ENCODE assay signal across 9 mouse cellular contexts in genomic region chr1:63367697-63368376, GRCm38 (mm10).
DNase-seq lines count a peak whose midpoint lies in the region; ATAC-seq lines count a peak whose summit lies in the region.
"Had no signal": no experiment of that assay in that cellular context is flagged by ENCODE, and none has a peak within 500 bp of the region (broad histone marks: within the 10 kb centered on the region; RNA-seq: fewer than 3 reads in every experiment).

No protein-coding gene starts in this region.

- H3K9ac ChIP-seq in embryonic facial prominence, embryonic 11.5 days (replicated peaks; ENCODE audit: low read length), result no peak overlapping the region
- no peak overlapping the region for H3K9ac ChIP-seq in midbrain, embryonic 14.5 days (replicated peaks; ENCODE audit: low read length)
- H3K9ac ChIP-seq in intestine, embryonic 16.5 days (ENCODE audit: low read depth, low read length), result no peak overlapping the region

- no peaks in the 10 kb centered on the region for H3K27me3 ChIP-seq in embryonic facial prominence, embryonic 11.5 days (ENCODE audit: control insufficient read depth, insufficient read depth, low read length)
- H3K27me3 ChIP-seq in midbrain, embryonic 14.5 days (ENCODE audit: control insufficient read depth, insufficient read depth, low read length), result no peaks in the 10 kb centered on the region
- no peaks in the 10 kb centered on the region for H3K27me3 ChIP-seq in intestine, embryonic 16.5 days (replicated peaks; ENCODE audit: control insufficient read depth, insufficient read depth, low read length)
- H3K27me3 ChIP-seq: megakaryocyte, embryonic 14.5 days had no signal

- H3K27ac ChIP-seq in embryonic facial prominence, embryonic 11.5 days (replicated peaks; ENCODE audit: low read depth, low read length), result no peak overlapping the region
- H3K27ac ChIP-seq in midbrain, embryonic 14.5 days (replicated peaks; ENCODE audit: low read depth, low read length), result peak overlapping the region; percentile 85
- H3K27ac ChIP-seq in intestine, embryonic 16.5 days (ENCODE audit: low read length), result no peak overlapping the region

- no peaks in the 10 kb centered on the region for H3K4me1 ChIP-seq in embryonic facial prominence, embryonic 11.5 days (ENCODE audit: control insufficient read depth, insufficient read depth, low read length)
- peaks cover 10% of the 10 kb centered on the region for H3K4me1 ChIP-seq in midbrain, embryonic 14.5 days (ENCODE audit: control insufficient read depth, insufficient read depth, low read length)
- H3K4me1 ChIP-seq in intestine, embryonic 16.5 days (ENCODE audit: control insufficient read depth, insufficient read depth, low read length), result no peaks in the 10 kb centered on the region
- H3K4me1 ChIP-seq: megakaryocyte, embryonic 14.5 days had no signal

- H3K4me3 ChIP-seq in embryonic facial prominence, embryonic 11.5 days (ENCODE audit: low read depth, low read length), result no peak overlapping the region
- no peak overlapping the region for H3K4me3 ChIP-seq in midbrain, embryonic 14.5 days (replicated peaks; ENCODE audit: low read depth, low read length)
- H3K4me3 ChIP-seq in intestine, embryonic 16.5 days (ENCODE audit: low read length), result no peak overlapping the region
- H3K4me3 ChIP-seq: megakaryocyte, embryonic 14.5 days had no signal

- peak; percentile 51 for DNase-seq in MN1 (ENCODE audit: low spot score)
- peak; percentile 36 for DNase-seq in embryonic facial prominence, embryonic 11.5 days (ENCODE audit: low spot score)
- peak; percentile 58 for DNase-seq in hindlimb bud, embryonic 11.5 days (ENCODE audit: extremely low spot score, low read depth, low spot score)
- peak; percentile 89 for DNase-seq in midbrain, embryonic 14.5 days
- no peak for DNase-seq in spleen, postnatal 14 days (ENCODE audit: low spot score in 2 of 2)
- DNase-seq in ovary, adult 18-20 months (ENCODE audit: low spot score), result no peak
- no peak for DNase-seq in spleen, postnatal 10 days (ENCODE audit: low spot score in 2 of 2)

- WGBS in embryonic facial prominence, embryonic 11.5 days, result 53% methylated on average over 5 of the region's 5 CpGs
- WGBS in midbrain, embryonic 14.5 days, result 9% methylated on average over 5 of the region's 5 CpGs
- WGBS in intestine, embryonic 16.5 days, result 20% methylated on average over 5 of the region's 5 CpGs

- no peaks in the 10 kb centered on the region for H3K36me3 ChIP-seq in embryonic facial prominence, embryonic 11.5 days (replicated peaks; ENCODE audit: control insufficient read depth, insufficient read depth, low read depth, low read length)
- H3K36me3 ChIP-seq in midbrain, embryonic 14.5 days (ENCODE audit: control insufficient read depth, insufficient read depth, low read length), result no peaks in the 10 kb centered on the region
- no peaks in the 10 kb centered on the region for H3K36me3 ChIP-seq in intestine, embryonic 16.5 days (ENCODE audit: control insufficient read depth, insufficient read depth, low read length)

- no peak overlapping the region for H3K4me2 ChIP-seq in embryonic facial prominence, embryonic 11.5 days (ENCODE audit: low read depth, low read length)
- H3K4me2 ChIP-seq in midbrain, embryonic 14.5 days (ENCODE audit: low read length), result peak overlapping the region; percentile 33; the same call in 1 of the 2 replicates
- no peak overlapping the region for H3K4me2 ChIP-seq in intestine, embryonic 16.5 days (ENCODE audit: low read depth, low read length)

- H3K9me3 ChIP-seq in embryonic facial prominence, embryonic 11.5 days (replicated peaks; ENCODE audit: control insufficient read depth, low read length), result no peaks in the 10 kb centered on the region
- H3K9me3 ChIP-seq in midbrain, embryonic 14.5 days (ENCODE audit: control insufficient read depth, low read length), result 0 out of 2 replicates have a peak, but pooled peaks cover 3% of the 10 kb centered on the region
- no peaks in the 10 kb centered on the region for H3K9me3 ChIP-seq in intestine, embryonic 16.5 days (ENCODE audit: control insufficient read depth, low read length)

- peak; percentile 82 for ATAC-seq in embryonic facial prominence, embryonic 11.5 days (replicated peaks; ENCODE audit: insufficient number of reproducible peaks, low FRiP score, low TSS enrichment, low read depth)
- peak; percentile 70 for ATAC-seq in midbrain, embryonic 14.5 days (ENCODE audit: low FRiP score, low TSS enrichment)
- ATAC-seq in intestine, embryonic 16.5 days, result no peak

Comparison
In these comparisons a context has a peak if more than half of its experiments do, and no peak if none do; other contexts are left out.
1. DNase-seq: peak in MN1 (single experiment), embryonic facial prominence, embryonic 11.5 days (single experiment), hindlimb bud, embryonic 11.5 days (single experiment) and midbrain, embryonic 14.5 days (single experiment); none in spleen, postnatal 14 days (0 of 2), ovary, adult 18-20 months (single experiment) and spleen, postnatal 10 days (0 of 2).